Mouse (Mus musculus): ENCODE results near the gene Mrtfa. TPM values are rescaled to one million over a fixed set of nuclear protein-coding genes. Genes with fewer than 3 reads are reported as not detected.

Mrtfa gene
- total RNA-seq, 2 experiments from 2014 or later: 58.0 to 66.8 TPM

- intact Hi-C loops (cut with DNase I): no loop called here
- no peak for DNase-seq (ENCODE audit: low spot score in 2 of 2)
These were observed 174.1 kb downstream of the Mrtfa start for GRCm38 (mm10) chr15:81016488-81016887.

DNA sequence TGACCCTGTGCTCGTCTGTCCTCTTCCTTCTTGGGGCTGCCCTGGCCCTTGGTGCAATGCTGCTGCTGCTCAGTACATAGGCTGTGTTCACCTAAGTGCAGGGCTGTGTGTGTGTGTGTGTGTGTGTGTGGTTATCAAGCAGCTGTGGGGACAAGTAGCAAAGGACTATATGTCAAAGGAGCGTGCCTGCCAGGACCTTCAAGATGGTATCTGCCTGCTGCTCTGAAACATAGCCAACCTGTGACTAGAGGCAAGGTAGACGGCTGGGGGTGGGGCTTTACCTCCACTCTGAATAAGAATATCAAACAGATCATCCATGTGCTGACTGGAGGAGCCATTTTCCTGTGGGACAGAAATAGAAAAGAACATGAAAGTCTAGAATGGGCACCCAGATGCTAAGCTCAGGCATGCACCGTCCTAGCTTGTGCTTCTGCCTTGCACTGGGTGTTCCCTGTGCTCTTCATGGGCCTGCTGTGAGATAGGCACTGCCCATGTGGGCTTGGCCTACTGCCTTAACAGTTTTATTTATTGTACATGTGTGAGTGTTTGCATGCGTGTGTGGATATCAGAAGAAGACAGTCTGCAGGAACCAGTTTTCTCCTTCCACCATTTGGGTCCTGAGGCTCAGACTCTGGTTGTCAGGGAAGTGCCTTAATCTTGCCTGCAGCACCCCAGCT, 175.4 kb downstream of the Mrtfa start:
- DNase-seq (ENCODE audit: low spot score in 2 of 2): peak in 1 of 2 experiments; percentile 63
- intact Hi-C loops (cut with DNase I): no loop called here

DNA sequence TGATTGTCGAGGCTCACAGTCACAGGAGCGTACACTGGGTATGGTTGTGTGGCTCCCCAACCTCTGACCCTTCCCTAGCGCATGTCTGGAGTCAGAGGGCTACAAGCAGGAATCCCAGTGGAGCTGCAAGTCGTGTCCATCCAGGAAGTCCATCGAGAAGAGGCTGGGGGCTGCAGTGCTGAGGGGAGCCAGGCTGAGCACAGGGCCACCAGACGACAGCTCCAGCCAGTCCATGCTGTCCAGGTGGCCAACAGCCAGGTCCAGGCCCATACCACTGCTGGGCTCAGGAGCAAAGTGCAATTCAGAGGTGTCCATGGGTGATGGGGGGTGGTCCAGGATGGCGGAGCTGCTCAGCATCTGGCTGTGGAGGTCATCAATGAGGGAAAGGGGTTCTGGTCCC, 177.4 kb downstream of the Mrtfa start:
- intact Hi-C loops (cut with DNase I): no loop called here
- DNase-seq (ENCODE audit: low spot score in 2 of 2): no peak

DNA sequence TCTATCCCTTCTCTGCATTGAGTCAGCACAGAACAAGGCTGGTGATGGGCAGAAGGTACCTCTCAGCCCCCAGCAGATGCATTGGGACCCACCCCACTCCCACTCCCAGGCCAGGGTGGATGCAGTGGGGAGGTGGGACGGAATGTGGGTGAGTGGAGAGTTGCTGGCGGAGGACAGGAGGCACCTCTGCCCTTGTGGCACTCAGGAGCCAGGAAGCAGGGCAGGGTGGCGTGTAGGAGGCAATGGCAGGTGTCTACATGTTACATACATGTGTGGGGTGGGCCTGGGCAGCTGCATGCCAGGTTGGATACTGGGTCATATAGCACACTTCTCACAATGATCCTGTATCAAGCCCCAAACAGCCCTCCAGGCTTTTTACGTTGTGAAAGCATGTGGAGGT, 178.2 kb downstream of the Mrtfa start:
- DNase-seq (ENCODE audit: low spot score in 2 of 2): no peak
- intact Hi-C loops (cut with DNase I): no loop called here

DNA sequence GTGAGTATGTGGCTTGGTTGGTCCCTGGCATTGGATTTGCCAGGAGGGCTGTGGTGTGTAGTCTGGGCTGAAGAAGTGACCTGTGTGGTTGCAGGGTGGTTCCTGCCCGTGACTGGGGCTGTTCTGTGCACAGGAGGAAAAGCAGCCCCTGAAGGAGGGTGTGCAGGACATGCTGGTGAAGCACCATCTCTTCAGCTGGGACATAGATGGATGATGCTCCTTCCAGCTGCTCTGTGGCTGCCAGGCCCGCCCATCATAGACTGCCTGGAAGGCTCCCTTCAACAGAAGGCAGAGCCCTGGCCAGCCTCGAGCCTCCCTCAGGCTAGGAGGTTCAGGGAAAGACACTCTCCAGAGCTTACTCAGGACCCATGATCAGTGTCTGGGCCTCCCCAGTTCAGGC, 179.0 kb downstream of the Mrtfa start:
- intact Hi-C loops (cut with DNase I): no loop called here
- DNase-seq (ENCODE audit: low spot score in 2 of 2): no peak

GRCm38 (mm10) chr15:81010114-81010513, 180.4 kb downstream of the Mrtfa start:
- no peak for DNase-seq (ENCODE audit: low spot score in 2 of 2)
- intact Hi-C loops (cut with DNase I): no loop called here

DNA sequence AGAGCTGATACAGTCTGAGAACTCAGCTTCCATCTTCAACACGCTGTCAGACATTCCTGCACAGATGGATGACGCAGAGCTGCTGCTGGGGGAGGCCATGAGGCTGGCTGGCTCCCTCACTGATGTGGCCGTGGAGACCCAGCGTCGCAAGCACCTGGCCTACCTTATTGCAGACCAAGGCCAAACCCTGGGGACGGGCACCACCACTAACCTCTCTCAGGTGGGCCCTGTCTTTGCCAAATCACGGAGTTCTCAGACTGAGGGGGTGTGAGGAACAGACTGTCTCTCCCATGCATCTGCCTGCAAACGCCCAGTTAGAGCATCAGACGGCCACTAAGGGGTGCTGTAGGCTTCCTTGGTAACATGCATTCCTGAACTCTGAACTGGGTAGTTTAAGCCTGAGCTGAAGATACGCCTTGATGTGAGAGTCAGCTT, 181.9 kb downstream of the Mrtfa start:
- DNase-seq (ENCODE audit: low spot score in 2 of 2): peak in 1 of 2 experiments; percentile 79
- intact Hi-C loops (cut with DNase I): no loop called here

DNA sequence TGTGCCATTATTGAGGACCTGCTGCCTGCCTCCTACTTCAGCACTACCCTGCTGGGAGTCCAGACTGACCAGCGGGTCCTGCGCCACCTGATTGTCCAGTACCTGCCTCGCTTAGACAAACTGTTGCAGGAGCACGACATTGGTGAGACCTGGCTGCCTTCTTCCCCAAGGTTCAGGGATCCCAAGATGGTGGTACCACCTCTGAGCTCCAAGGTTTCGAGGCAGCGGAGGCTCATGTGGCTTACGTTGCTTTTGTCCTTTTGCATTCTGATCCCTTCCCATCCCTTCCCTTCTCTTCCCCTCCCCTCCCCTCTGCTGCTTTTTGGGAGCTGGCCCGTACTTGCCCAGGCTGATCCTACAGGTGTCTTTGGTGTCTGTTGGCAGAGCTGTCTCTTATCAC, 182.7 kb downstream of the Mrtfa start:
- DNase-seq (ENCODE audit: low spot score in 2 of 2): no peak
- intact Hi-C loops (cut with DNase I): no loop called here

DNA sequence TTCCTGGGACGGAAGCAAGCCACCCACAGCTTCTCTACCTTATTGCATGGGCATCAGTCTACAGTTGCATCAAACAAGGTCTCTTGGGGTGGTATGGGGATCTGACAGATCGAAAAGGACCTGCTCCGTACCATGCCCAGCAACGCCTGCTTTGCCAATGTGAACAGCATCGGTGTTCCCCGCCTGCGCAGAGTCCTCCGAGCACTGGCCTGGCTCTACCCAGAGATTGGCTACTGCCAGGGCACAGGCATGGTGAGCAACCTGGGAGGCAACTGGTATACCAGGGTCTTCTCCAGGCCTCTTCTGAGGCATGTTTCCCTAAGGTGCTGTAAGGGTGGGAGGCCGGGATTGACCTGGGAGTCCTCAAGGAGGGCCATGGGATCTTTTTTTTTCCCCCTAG, 183.2 kb downstream of the Mrtfa start:
- no peak for DNase-seq (ENCODE audit: low spot score in 2 of 2)
- intact Hi-C loops (cut with DNase I): no loop called here

DNA sequence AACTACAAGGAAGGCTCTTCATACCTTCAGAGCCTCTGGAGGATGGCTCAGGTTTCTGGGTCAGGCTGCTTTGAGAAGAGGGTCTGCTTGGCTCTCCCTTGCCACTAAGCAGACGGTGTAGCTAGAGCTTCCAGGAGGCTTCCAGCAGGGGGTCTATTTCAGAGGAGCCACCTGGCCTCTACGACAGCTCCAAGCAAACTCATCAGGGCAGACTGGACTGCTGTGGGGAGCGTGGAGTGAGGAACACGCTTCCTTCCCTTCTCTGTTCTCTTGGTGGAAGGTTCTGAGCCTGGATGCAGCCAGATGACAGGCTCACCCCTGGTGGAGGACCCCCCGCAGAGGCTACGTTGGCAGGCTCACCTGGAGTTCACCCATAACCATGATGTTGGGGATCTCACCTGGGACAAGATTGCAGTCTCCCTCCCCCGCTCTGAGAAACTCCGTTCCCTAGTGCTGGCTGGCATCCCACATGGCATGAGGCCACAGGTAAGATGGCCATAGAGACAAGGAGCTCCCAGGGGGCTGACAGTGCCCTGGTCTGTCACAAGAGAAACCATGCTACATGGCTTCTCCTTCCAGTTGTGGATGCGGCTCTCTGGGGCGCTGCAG, 184.3 kb downstream of the Mrtfa start:
- no peak for DNase-seq (ENCODE audit: low spot score in 2 of 2)
- intact Hi-C loops (cut with DNase I): no loop called here

DNA sequence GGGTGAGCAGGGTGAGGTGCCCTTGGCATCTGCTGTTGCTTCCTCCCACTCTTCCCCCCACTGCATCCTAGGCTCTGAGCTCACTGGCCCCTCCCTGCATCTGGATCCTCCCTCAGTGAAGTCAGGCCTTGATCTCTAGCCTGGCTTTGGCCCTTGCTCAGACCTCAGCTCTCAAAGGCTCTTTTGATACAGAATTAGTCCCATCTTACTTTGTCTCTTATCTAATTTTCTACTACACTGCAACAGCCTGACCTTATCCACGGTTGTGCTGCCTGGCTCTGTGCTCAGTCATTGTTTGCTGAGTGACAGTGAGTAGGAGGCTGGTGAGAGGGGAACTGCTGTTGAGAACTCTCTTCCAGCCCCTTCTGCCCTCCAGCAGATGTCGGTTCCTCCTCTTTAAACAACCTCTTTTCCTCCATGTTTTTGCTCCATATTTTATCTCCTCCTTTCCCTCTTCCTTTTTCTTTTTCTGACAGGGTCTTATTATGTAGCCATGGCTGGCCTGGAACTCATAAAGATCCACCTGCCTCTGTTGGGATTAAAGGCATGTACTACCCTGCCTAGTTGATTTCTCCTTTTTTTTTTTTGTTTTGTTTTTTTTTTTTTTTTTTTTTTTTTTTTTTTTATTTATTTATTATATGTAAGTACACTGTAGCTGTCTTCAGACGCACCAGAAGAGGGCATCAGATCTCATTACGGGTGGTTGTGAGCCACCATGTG, 190.0 kb downstream of the Mrtfa start:
- intact Hi-C loops (cut with DNase I): no loop called here
- DNase-seq (ENCODE audit: low spot score in 2 of 2): no peak

DNA sequence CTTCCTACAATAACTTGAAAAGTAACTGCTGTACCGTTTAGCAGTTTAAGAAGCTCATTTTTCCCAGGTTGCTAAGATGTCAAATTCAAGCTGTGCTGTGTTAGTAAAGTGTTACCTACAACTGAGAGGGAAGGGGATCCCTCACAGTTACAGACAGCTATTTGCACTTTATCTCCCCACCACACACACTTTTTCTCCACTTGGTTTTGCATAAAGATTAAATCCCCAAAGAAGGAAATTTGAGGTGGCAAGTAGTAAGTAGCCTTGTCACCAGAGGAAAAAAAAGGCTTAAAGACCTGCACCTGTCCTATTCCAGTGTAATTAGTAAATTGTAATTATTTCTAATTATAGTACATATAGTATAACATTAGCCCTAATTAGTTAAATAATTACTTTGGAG, 193.5 kb downstream of the Mrtfa start:
- intact Hi-C loops (cut with DNase I): no loop called here

DNA sequence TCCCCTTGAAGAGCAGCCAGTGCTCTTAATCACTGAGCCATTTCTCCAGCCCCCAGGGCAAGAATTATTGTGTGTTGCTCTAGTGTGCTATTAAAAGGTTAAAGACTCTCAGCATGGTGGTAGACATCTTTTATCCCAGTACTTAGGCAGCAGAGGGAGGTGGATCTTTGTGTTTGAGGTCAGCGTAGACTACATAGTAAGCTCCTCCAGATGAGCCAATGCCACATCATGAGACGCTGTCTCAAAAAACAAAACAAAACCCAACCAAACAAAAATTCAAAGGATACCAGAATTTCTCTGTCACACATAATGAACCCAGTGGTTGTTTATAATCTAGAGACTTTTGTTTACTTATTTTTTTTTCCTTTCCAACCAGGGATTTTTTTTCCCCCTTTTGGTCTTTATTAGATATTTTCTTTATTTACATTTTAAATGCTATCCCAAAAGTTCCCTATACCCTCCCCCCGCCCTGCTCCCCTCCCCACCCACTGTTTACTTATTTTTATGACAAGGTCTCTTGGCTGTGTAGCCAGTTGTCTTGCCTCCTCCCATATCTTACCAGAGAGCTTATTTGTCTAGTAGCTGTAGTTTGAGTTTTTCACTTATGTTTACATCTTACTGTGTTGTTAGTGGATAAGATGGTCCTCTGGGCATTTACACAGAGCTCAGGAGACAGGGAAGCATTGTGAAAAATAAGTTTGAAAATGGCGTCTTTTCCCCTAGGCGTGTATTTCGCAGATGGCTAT, 194.3 kb downstream of the Mrtfa start:
- DNase-seq (ENCODE audit: low spot score in 2 of 2): no peak
- intact Hi-C loops (cut with DNase I): loop anchor here (1.0 kb wide), 1 partner anchor 13 kb away; no protein-coding TSS in a partner anchor

More for the DNA sequence above, 193.5 kb downstream of the Mrtfa start:
- DNase-seq (ENCODE audit: low spot score in 2 of 2): no peak

DNA sequence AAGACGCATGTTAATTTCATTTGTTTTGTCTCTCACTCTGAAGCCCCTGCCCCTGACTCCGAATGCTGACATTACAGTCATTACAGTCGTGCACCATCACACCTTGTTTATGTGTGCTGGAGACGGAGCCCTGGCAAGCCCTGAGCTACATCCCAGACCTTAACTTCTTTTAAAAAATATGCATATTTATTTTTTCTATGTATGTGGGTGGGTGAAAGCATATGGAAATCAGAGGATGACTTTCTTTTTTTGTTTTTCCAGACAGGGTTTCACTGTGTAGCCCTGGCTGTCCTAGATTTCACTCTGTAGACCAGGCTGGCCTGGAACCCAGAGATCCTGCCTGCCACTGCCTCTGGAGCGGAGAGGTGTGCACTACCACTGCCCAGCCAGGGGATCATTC, 195.6 kb downstream of the Mrtfa start:
- DNase-seq (ENCODE audit: low spot score in 2 of 2): no peak

DNA sequence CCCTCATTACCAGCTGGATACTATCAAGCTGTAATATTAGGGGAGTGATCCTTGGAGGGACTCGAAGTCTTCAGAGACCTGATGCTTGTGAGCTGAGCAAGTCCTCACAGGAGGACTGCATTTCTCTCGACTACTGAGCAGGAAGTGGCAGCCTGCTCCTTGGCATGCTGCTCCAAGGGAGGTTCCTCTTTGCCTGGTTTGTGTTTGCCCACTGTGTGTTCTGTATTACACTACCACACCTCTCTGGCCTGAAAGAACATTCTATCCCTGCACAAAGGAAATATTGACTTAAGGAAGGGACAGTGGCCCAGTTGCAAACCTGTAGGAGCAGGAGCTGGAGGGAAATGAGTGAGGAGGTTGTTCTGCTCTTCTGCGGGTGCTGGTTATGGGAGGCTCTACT, 200.8 kb downstream of the Mrtfa start:
- no peak for DNase-seq (ENCODE audit: low spot score in 2 of 2)
- intact Hi-C loops (cut with DNase I): no loop called here

More for the DNA sequence above, 195.6 kb downstream of the Mrtfa start:
- intact Hi-C loops (cut with DNase I): no loop called here

DNA sequence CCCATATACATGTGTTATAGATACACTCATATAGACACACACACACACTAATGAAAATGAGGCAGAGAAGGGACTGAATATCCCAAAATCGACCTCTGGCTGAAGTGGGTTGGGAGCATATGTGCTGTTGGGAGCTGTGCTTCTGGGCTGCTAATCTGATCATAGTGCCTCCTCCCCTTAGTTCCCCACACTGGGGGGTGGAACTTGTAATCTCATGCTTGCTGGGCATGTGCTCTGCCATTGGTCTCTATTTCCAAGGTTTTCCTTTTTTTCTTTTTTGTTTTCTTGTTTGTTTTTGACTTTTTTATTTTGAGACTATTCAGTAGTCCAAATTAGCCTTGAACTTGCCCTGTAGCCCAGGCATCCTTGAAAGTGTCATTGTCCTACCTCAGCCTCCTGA, 202.2 kb downstream of the Mrtfa start:
- intact Hi-C loops (cut with DNase I): no loop called here
- DNase-seq (ENCODE audit: low spot score in 2 of 2): no peak

DNA sequence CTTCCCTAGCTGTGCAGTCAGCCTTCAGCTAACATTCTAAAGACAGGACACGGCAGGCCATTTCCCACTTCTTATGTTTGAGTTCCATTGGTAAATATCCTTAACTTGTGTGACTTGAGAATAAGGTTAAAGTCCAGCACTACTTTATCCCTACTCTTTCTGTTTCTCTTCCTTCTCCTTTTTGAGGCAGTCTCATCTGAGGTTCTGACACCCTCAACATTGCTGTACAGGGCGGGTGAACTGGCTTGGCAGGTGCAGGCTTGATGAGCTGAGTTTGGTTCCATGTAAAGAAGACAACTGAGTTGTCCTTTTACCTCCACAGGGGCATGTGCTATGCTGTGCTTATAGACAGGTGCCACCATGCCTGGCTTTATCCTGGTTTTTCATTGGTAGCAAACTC, 207.3 kb downstream of the Mrtfa start:
- intact Hi-C loops (cut with DNase I): loop anchor here (1.0 kb wide), 1 partner anchor 13 kb away; no protein-coding TSS in a partner anchor
- no peak for DNase-seq (ENCODE audit: low spot score in 2 of 2)

DNA sequence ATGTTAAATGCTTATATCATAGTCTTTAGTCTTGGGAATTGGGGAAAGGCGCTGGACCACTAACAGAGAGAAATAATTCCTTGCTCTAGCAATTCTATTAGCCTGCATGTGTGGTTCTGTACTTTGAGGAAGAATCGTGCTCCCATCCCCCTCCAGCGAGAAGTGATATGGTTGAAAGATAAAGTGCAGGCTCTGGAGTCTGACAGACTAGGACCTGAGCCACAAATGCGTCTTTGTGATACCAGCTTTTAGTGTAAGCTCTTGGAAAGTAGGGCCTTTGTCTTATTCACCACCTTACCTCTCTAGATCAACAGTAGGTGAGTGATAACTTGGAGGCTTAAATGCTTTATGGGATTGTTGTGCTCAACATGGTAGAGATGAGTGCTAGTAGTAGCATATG, 209.4 kb downstream of the Mrtfa start:
- intact Hi-C loops (cut with DNase I): no loop called here
- DNase-seq (ENCODE audit: low spot score in 2 of 2): no peak

DNA sequence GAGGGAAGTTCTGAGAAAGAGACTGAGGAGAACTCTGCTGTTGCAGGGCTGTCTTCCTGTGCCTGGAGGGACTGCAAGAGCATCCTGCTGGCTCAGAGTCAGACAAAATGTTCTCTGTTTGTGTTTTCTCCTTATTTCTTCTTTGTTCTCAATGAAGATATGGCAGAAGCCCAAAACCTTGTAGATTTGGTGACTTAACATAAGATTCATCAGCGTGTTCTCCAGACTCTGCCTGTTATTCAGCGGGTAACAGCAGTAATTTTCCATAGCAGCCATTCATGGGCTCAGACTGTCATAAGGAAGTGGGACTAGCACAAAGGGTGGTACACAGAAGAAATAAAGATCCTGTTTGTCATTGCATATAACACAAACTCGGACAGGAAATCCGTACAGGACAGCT, 210.9 kb downstream of the Mrtfa start:
- intact Hi-C loops (cut with DNase I): no loop called here
- DNase-seq (ENCODE audit: low spot score in 2 of 2): peak in 1 of 2 experiments; percentile 28
